Mouse (Mus musculus) frontal cortex, adult (tissue): Measurements from ENCODE around the gene Cd69.

Source experiments
- ATAC-seq: cut with Nextera tagmentation; 2 replicates; pipeline ENCODE4 v1.9.2; 2017; ENCODE audit warnings: mild to moderate bottlenecking, moderate library complexity, mixed read lengths; ENCODE audit not compliant: low TSS enrichment

Cd69 gene

DNA sequence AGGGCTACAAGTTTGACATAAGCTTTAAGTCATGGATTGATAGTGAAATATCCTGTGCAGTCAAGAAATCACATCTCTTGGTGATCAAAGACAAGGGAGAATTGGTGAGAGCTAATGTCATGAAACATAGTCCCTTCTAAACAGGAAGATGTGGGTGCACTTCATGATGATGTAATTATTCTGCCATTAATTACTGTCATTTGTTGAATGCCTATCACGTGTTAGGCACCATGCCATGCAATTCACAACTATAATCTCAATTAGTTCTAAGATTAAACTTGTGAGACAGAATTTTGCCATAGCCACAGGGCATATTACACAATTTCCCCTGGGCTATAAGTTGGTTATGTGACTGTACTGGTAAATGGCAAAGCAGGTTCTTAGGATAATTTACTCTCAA is 28.2 kb downstream of the Cd69 start:
- no peak for ATAC-seq

GRCm38 (mm10) chr6:129245793-129246192 is 29.4 kb downstream of the Cd69 start:
- no peak for ATAC-seq

GRCm38 (mm10) chr6:129241907-129242306 is 33.3 kb downstream of the Cd69 start:
- ATAC-seq, result no peak

GRCm38 (mm10) chr6:129241471-129241870 is 33.8 kb downstream of the Cd69 start:
- no peak for ATAC-seq

- no peak for ATAC-seq
Measured at GRCm38 (mm10) chr6:129239564-129240248, 35.5 kb downstream of the Cd69 start.

DNA sequence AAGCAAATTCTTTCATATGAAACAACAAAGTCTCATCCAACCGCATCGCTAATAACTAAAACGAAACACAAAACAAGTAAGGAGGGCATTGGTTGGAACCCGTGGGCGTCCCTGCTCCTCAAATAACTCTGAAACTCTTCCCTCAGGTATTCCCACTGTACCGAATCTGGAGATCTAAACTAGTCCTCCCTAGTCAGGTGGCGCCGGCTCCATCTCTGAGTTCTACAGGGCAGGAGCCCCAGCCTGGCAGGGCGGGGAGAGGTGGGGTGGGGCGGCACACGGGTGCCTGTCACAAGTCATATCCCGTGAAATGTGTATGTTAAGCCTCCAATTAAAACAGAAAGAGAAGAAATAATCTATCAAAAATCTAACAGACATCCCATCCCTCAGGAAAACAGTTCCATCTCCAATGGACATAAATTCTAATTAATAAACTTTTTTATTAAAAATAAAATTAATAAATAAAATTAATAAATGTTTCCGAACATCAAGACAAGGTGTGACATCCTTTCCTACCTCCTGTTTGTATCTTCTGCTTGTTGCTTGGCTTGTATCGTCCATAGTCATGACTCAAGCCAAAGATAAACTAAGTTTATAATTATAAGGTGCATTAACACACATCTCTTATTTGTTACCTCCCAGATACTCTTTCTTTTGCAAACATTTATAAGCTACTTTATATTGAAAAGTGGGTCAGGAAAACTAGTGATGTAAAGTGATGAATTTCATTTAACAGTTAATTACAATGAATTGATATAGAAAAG is 36.8 kb downstream of the Cd69 start:
- ATAC-seq, result peak; percentile 74

DNA sequence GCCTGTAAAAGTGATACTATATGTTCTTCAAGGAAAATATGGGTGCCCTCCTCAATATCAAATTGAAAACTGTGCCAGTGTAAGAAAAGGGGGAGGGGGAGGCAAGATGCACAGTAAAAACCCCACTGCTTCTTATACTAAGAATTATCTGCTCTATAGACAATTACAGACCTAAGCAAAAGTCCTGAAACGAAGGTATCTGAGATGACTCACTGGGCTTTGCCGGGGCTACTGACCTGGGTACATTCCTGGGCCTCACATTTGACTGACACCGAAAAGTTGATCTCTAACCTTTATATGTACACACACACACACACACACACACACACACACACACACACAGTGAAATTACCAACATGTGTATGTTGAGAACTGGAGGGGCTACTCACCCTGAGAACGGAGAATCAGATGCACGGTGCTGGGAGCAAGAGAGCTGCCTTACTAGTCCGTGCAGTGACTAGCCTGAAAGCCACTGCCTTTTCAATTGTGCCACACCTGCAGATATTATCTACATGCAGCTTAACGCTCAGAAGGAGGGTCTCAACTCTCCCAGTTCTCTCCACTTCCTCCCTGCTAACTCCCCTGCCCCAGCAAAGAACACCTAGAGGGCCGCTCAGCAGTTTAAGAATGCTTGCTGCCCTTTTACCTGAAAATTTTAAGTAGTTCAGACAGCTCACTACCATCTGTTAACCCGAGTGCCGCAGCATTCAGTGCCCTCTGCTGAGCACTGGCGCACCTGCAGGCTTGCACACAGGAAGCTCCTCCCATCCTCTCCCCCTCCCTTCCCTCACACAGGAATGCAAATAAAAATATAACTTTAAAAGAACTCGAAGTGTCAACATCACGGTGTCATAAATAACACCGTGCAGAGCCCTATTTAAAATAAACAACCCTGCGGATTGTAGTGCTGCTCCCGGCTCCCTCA is 37.6 kb downstream of the Cd69 start:
- peak; percentile 97 for ATAC-seq

DNA sequence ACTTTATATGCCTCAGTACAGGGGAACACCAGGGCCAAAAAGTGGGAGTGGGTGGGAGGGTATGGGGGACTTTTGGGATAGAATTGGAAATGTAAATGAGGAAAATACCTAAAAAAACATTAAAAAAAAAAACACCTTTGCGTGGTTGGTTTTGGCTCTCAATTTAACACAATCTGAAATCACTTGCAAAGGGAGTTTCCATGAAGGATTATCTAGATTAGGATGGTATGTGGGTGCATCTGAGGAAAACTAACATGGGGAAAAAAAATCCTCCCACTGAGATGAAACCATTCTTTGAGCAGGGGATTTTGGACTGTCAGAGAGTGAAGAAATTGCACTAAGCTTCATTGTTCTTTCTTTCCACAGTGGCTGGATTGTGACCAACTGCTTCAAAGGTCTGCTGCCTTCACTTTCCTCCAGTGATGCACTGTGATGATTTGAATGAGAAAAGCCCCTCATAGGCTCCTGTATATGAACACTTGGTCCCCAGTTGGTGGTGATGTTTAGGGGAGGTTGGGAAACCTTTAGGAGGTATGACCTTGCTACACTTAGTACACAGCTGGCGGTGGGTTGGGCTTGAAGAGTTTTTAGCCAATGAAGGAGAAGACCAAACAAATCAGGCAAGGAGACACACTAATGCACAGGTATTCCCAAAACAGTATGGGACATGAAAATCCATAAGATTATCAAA is 38.4 kb downstream of the Cd69 start:
- no peak for ATAC-seq

GRCm38 (mm10) chr6:129235855-129236461 is 39.3 kb downstream of the Cd69 start:
- peak; percentile 17; the same call in 1 of the 2 replicates for ATAC-seq

GRCm38 (mm10) chr6:129234456-129235360 is 40.5 kb downstream of the Cd69 start:
- ATAC-seq, result no peak

- ATAC-seq, result no peak
Measured at GRCm38 (mm10) chr6:129233955-129234369, 41.3 kb downstream of the Cd69 start.

DNA sequence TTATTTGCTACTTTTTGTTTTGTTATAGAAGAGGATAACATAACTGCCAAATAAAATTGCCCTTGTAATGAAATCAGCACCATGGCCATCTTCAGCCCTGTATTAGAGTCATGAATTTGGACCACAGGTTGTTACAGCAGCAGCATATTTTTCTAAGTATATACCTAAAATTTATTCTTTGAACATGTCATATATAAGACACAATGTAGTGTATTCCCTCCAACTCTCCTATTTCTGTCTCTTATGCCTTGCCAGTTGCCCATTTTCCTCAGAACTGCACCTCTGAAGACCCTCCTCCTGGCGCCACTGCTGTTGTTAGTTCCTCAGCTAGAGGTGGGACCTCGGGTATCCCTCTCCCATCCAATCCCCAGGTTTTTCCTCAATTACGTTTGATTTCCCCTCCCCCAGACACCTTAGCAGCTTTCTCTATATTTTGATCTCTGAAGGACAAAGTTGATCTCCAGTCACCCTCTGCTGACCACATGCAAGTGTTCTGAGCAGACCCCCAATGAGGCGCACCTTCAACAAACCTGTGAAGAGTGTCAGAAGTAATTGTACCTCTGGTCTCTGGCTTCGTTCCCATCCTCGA is 41.8 kb downstream of the Cd69 start:
- ATAC-seq, result no peak

DNA sequence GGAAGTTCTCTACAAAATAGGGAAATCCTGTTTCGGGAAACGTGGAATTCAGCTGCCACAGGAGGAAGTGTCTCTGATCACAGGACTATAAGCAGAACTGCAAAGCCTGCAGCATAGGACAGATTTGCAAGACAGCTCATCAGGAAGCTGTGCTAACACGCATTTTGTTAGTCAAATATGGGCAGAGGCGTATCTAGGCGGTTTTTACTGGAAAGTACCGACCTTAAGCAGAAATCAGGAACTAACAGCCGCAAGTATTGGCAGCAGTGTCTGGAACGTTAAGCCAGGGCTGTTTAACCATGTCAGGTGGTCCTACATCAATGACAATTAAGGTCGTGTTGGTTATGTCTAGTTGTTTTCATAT is 42.4 kb downstream of the Cd69 start:
- peak; percentile 86 for ATAC-seq

DNA sequence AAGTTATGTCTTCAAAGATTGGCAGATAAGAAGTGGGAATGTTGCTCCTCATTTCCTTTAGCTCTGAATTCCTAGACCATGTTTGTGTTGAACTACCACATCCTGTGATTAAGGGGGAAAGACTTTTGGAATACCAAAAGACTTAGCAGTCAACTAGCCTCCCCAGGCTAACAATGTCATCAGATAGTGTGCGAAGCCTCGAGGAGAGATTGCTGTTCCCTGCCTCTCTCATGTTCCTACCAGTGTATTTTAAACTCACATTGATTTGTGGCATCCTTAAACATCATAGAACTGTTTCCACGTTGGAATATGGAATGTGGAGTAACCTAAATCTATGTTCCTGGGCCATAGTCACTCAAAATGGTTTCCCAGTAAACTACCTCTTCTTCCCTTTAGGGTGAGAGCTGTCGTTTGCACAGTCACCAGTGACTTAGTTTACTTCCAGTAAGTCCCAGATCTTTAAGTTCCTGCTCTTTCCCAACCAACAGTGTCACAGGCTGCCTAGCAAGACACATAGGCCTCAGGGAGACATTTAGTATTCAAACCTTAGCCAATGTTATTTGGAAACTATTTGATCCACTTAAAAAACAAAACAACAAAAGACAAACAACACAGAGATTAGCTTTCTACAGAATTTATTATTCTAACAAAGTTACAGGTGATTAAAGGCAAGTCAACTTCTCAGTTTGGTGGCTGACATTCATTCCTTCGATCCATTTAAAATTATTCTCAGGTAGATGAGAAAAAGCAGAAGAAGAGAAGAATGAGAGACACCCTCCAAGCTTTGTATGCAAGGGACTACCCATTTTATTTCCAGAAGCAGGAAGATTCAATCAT is 43.0 kb downstream of the Cd69 start:
- no peak for ATAC-seq

DNA sequence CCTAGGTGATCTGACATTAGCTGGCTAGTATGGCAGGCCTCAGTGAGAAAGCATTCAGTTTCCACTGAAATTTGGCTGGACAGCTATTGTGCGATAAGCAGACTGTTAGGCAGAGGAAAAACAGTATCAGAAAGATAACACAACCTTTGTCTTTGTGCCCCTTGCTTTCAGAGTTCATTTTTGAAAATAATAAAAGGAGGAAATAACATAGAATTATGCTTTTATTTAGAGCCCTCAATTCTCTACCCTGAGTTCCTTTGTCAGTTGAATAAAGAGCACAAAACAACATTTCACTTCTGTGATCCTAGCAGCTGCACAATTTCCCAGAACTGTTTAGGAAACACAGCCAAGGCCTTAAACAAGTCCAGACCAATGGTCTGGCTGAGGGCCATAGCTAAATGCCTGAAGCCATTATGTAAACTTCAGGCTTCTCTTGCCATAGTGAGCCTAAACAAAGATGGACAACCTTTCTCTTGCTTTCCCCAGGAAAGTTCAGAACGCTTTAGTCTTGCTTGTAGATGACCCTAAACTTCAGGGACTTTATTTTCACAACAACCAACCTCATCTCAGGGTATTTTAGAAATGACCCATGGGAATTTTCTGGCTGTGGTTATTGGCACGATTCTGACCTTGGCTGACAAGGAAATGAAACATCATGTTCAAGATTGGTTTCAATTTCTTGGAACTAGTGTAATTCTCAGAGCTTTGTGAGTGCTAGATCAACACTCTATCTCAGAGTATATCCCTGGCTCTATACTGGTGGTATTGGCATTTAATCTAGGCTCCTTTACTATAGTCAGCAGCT is 45.3 kb downstream of the Cd69 start:
- ATAC-seq, result no peak

- ATAC-seq, result no peak
Measured at GRCm38 (mm10) chr6:129228935-129229773, 46.1 kb downstream of the Cd69 start.

DNA sequence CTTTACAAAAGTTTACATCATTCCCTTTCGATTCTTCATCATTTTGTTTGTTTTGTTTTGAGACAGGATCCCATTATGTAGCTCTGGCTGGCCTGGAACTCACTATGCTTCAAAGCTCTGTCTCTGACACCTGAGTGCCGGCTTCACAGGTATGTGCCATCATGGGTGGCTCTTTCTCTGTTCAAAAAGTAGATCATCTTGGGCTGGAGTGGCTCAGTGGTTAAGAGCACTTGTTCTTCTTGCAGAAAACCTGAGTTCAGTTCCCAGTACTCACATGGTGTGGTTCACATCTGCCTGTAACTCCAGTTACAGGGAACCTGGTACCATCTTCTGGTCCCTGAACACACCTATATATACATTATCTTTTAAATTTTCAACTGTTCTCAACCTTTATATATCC is 50.2 kb downstream of the Cd69 start:
- no peak for ATAC-seq
